Mouse (Mus musculus): ENCODE measurements at regions not wholly inside any gene's neighbourhood (a gene's known extent, or its start where the extent isn't known, plus 50 kb on each side); places are given as distances from the start of the nearest gene placed in this dataset.
A peak's percentile ranks its signal among the peaks of the same experiment; 100 is the strongest.

- DNase-seq, result no peak
These were observed 200.3 kb downstream of the Sox9 start for GRCm38 (mm10) chr11:112982165-112982801.

GRCm38 (mm10) chr11:112982802-112983591 is 201.0 kb downstream of the Sox9 start:
- no peak for DNase-seq

- DNase-seq, result no peak
These were observed 204.1 kb downstream of the Sox9 start for GRCm38 (mm10) chr11:112986029-112986573.

- DNase-seq, result no peak
These were observed 205.8 kb downstream of the Sox9 start for GRCm38 (mm10) chr11:112987782-112988181.

GRCm38 (mm10) chr11:112988900-112989299 is 206.9 kb downstream of the Sox9 start:
- DNase-seq, result no peak

GRCm38 (mm10) chr11:112989981-112990512 is 208.0 kb downstream of the Sox9 start:
- DNase-seq, result no peak

- no peak for DNase-seq
These were observed 208.7 kb downstream of the Sox9 start for GRCm38 (mm10) chr11:112990751-112991150.

GRCm38 (mm10) chr11:112991862-112992261 is 209.8 kb downstream of the Sox9 start:
- no peak for DNase-seq

- no peak for DNase-seq
These were observed 217.0 kb downstream of the Sox9 start for GRCm38 (mm10) chr11:112998777-112999583.

- DNase-seq, result no peak
These were observed 219.0 kb downstream of the Sox9 start for GRCm38 (mm10) chr11:113001071-113001470.

- DNase-seq, result no peak
These were observed 223.9 kb downstream of the Sox9 start for GRCm38 (mm10) chr11:113005895-113006294.

GRCm38 (mm10) chr11:113008521-113008920 is 226.5 kb downstream of the Sox9 start:
- DNase-seq, result peak in 1 of 2 experiments; percentile 5

GRCm38 (mm10) chr11:113009376-113009775 is 227.4 kb downstream of the Sox9 start:
- DNase-seq, result no peak

- no peak for DNase-seq
These were observed 228.9 kb downstream of the Sox9 start for GRCm38 (mm10) chr11:113010906-113011305.

GRCm38 (mm10) chr11:113014186-113015010 is 232.4 kb downstream of the Sox9 start:
- no peak for DNase-seq

GRCm38 (mm10) chr11:113015686-113016304 is 233.8 kb downstream of the Sox9 start:
- no peak for DNase-seq

- no peak for DNase-seq
These were observed 235.0 kb downstream of the Sox9 start for GRCm38 (mm10) chr11:113016801-113017715.

- no peak for DNase-seq
These were observed 239.5 kb downstream of the Sox9 start for GRCm38 (mm10) chr11:113021533-113021932.

GRCm38 (mm10) chr11:113026994-113027393 is 245.0 kb downstream of the Sox9 start:
- DNase-seq, result no peak

- no peak for DNase-seq
These were observed 246.4 kb downstream of the Sox9 start for GRCm38 (mm10) chr11:113028235-113028919.
